Mouse (Mus musculus) forebrain, embryonic 12.5 days (tissue): ENCODE data around the gene E130309D02Rik. TPM values are rescaled to one million over a fixed set of nuclear protein-coding genes. Genes with fewer than 3 reads are reported as not detected.
A peak's percentile ranks its signal among the peaks of the same experiment; 100 is the strongest.

Experiments used
- ATAC-seq: fragments of 200-750 bp; cut with Nextera tagmentation; 2 replicates; pipeline ENCODE4 v1.8.0; 2017; ENCODE audit warnings: moderate TSS enrichment; ENCODE audit not compliant: low FRiP score
- H3K27ac ChIP-seq: fragments of 300-500 bp; sonication (generic); 2 replicates; pipeline ENCODE4 v1.5.1; 2016; ENCODE audit warnings: mild to moderate bottlenecking
- H3K27me3 ChIP-seq: fragments of 300-500 bp; sonication (generic); 2 replicates; pipeline ENCODE4 v1.6.1; 2016; ENCODE audit warnings: mild to moderate bottlenecking
- H3K36me3 ChIP-seq: fragments of 300-500 bp; sonication (generic); replicated peaks from 2 replicates; pipeline ENCODE4 v1.6.1; 2016; ENCODE audit warnings: mild to moderate bottlenecking
- H3K4me1 ChIP-seq: fragments of 300-500 bp; sonication (generic); 2 replicates; pipeline ENCODE4 v1.6.1; 2016
- H3K4me2 ChIP-seq: fragments of 300-500 bp; sonication (generic); 2 replicates; pipeline ENCODE4 v1.6.1; 2016; ENCODE audit warnings: mild to moderate bottlenecking, moderate library complexity
- H3K4me3 ChIP-seq: fragments of 300-500 bp; sonication (generic); replicated peaks from 2 replicates; pipeline ENCODE4 v1.5.1; 2016; ENCODE audit warnings: mild to moderate bottlenecking
- H3K9ac ChIP-seq: fragments of 300-500 bp; sonication (generic); 2 replicates; pipeline ENCODE4 v1.6.1; 2016; ENCODE audit warnings: mild to moderate bottlenecking
- H3K9me3 ChIP-seq: fragments of 300-500 bp; sonication (generic); 2 replicates; pipeline ENCODE4 v1.6.1; 2016
- WGBS: fragments of 180-500 bp; shearing (Covaris S2); methylation state at CpG from one replicate; pipeline ENCODE4 v1.1.7; 2016; 5-methylcytosine and 5-hydroxymethylcytosine counted together
- polyA plus RNA-seq: library from polyadenylated mRNA; unstranded; fragments of >200 nt; fragmentation: Nextera tagmentation; extraction: Ambion mirVana; gene quantifications from 2 replicates; pipeline ENCODE4 v1.2.1, GENCODE M21; 2016

Gene E130309D02Rik
- polyA plus RNA-seq: 60.4 and 61.5 TPM in 2 replicates

DNA sequence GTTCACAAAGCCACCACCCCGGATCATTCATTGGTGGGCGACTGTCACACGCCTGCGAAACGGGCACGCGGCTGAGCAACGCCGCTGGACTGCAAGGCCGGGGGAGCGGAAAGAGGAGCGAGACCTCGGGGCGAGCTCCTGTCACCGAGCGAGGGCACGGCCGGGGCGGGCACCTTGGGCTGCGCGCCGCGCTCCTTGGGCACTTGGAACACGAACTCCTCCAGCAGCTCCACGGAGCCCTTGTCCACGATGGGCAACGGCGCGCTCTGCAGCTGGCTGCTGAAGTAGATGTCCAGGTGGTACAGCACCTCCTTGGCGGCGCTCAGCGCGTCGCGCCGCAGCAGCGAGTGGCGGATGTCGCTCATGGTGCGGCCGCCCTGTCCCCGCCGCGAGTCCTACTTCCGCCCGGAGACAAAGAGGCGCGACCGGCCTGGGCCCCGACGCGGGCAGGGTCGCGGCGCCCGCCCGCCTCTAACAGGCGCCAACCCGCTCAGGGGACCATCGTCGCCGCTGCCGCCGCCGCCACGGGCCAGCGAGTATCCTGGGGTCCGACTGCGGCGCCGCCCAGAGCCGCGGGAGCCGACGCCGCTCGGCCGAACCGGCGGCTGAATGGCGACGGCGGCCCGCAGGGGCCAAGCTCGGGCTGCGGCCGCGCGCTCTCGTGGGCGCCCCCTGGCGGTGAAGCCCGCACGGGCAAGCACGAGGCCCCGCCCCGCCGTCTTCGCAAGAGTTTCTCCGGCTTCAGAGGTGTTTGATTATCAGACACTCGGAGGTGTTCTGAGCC, at the start of gene E130309D02Rik:
Gene E130309D02Rik (minus strand): TSS at position 631 of the 784 bp plus-strand sequence.
- ATAC-seq: peak; percentile 88
- H3K9ac ChIP-seq: peak within 1 kb of the TSS; percentile 95

DNA sequence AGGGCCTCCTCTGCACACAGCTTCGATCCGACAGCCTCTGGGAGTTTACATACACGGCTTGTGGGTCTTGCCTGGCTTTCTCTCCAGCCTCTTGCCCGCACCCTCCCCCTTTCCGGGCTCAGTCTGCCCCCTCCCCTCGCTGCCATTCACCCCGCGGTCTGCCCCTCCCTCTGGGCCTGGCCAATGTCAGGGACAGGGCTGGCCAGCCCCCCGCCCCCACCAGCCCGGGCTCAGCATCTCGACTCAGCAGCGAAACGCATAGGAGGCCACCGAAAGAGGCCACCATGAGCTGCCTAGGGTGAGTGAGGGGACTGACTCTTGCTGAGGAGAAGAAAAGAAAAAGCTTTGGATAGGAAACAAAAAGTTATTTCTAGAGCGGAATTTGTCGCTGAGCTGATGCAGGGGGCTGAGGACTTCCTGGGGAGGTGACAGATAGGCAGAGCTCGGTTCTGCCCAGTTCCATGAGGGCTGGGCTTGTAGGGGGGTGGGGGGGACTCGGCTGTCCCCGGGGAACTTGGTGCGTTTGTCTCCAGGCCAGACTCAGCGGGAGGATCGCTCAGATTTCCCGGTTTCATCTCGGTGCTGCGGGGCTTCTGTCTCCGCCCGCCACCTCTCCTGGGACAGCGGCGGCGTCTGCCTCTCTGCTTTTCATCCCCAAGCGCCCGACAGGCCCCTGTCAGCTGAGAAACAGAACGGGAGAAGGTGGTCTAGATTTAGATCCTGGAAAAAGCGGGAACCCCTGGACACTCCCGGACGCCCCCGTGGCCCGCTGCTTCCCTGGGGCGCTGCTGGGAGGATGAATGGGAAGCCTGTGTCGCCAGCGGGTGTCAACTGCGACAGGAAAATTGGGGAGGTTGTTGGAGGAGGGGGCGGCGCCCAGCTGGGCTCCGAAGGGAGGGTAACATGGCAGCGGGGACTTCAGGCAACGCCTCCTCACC, 48.8 kb upstream of the E130309D02Rik start:
- Histone ChIP-seq H3K4me3 (peak overlapping the region; percentile 49), H3K27me3 (peaks cover 62% of the 10 kb centered on the region), H3K4me1 (peaks cover 16% of the 10 kb centered on the region), H3K9ac (peak overlapping the region; percentile 60), H3K9me3 (no peaks in the 10 kb centered on the region), H3K4me2 (peak overlapping the region; percentile 75), H3K27ac (no peak overlapping the region), H3K36me3 (no peaks in the 10 kb centered on the region)
- under 1% methylated on average over 47 of the region's 47 CpGs for WGBS
- peak; percentile 71 for ATAC-seq

More for the DNA sequence above, at the start of gene E130309D02Rik:
- H3K36me3 ChIP-seq: peaks cover 78% of the 10 kb centered on the region
- H3K27ac ChIP-seq: peak within 1 kb of the TSS; percentile 97
- under 1% methylated on average over 94 of the region's 101 CpGs for WGBS
- H3K4me2 ChIP-seq: peak within 1 kb of the TSS; percentile 77
- H3K4me1 ChIP-seq: peaks cover 32% of the 10 kb centered on the region
- peak within 1 kb of the TSS; percentile 86 for H3K4me3 ChIP-seq
- no peaks in the 10 kb centered on the region for H3K27me3 ChIP-seq
- no peaks in the 10 kb centered on the region for H3K9me3 ChIP-seq

DNA sequence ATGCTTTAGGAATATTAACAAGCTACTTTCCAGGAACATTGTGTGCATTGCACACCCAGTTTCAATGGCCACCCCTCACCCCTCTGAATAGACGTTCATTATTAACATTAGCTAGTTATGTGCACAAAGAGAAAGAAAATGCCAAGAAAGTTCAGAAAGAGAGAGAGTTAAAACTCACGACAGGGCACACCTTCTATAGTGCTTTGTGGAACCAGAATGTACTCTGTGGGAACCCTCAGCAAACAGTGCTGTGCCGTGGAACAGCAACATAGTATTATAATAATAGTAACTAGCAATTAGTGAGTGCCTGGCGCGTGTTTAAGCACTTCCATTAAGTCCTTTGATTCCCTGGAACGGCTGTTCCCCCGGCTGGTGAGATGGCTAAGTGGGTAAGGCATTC, 46.3 kb upstream of the E130309D02Rik start:
- H3K9ac ChIP-seq: no peak overlapping the region
- no peak overlapping the region for H3K4me3 ChIP-seq
- WGBS: 16% methylated on average over 7 of the region's 7 CpGs
- H3K9me3 ChIP-seq: no peaks in the 10 kb centered on the region
- H3K27ac ChIP-seq: no peak overlapping the region
- H3K4me2 ChIP-seq: no peak overlapping the region
- H3K27me3 ChIP-seq: peaks cover 61% of the 10 kb centered on the region
- H3K4me1 ChIP-seq: peaks cover 30% of the 10 kb centered on the region
- no peak; the same call in 1 of the 2 replicates for ATAC-seq
- no peaks in the 10 kb centered on the region for H3K36me3 ChIP-seq

DNA sequence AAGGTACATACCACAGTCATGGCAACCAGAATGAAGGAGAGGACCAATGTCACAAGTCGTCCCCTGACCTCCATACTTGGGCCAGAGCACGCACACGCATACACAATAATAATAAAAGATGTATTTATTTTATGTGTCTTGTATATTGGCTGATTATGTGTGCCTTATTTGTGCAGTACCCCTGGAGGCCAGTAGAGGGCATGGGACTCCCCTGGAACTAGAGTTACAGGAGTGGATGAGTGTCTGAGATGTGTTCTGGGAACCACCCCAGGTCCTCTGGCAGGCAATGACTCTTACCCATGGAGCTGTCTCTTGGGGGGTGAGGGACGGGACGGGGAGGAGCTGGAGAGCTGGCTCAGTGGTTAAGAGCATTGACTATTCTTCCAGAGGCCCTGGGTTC, 44.8 kb upstream of the E130309D02Rik start:
- Histone ChIP-seq H3K9ac (no peak overlapping the region), H3K27ac (no peak overlapping the region), H3K36me3 (no peaks in the 10 kb centered on the region), H3K4me2 (no peak overlapping the region), H3K4me1 (peaks cover 30% of the 10 kb centered on the region), H3K4me3 (no peak overlapping the region), H3K27me3 (peaks cover 47% of the 10 kb centered on the region), H3K9me3 (no peaks in the 10 kb centered on the region)
- 57% methylated on average over 5 of the region's 5 CpGs for WGBS
- no peak for ATAC-seq

DNA sequence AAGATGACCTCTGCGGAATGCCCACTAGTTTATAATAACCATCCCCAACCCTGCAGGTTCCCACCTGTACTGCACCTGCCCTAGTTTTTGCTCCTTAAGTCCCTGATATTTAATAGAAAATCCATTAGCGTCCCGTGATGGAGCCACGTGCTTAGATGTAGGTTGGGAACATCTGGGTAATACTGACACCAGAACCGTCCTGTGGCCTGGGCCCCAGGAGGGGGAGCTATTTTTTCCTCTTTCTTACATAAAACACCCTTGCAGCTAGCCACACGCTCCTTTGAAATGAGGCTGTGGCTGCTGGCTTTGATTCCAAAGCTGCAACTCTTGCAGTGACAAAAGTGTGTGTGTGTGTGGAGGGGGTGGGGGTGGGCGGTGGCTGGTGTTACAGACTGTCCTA, 44.1 kb upstream of the E130309D02Rik start:
- H3K4me2 ChIP-seq: no peak overlapping the region
- peaks cover 24% of the 10 kb centered on the region for H3K4me1 ChIP-seq
- H3K27me3 ChIP-seq: peaks cover 40% of the 10 kb centered on the region
- no peak overlapping the region for H3K4me3 ChIP-seq
- H3K9ac ChIP-seq: no peak overlapping the region
- no peak overlapping the region for H3K27ac ChIP-seq
- ATAC-seq: no peak
- 35% methylated on average over 7 of the region's 7 CpGs for WGBS
- H3K36me3 ChIP-seq: no peaks in the 10 kb centered on the region
- no peaks in the 10 kb centered on the region for H3K9me3 ChIP-seq

DNA sequence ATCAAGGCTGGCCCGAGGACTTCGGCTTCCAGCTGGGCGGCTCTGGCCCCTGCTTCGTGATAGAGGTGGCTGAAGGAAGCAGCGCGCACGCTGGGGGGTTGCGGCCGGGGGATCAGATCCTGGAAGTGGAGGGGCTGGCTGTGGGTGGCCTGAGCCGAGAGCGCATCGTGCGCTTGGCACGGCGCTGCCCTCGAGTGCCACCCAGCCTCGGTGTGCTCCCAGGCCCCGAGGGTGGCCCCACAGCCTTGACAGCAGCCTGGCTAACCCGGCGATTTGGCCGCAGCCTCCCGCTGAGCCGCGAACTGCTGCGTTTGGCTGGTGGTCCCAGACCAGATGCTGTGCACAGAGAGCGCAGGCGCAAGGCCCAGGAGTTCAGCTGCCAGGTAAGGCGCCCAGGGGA, 42.4 kb upstream of the E130309D02Rik start:
- ATAC-seq: no peak
- H3K4me1 ChIP-seq: peaks cover 15% of the 10 kb centered on the region
- H3K4me3 ChIP-seq: peak overlapping the region; percentile 17
- 5% methylated on average over 28 of the region's 28 CpGs for WGBS
- H3K4me2 ChIP-seq: peak overlapping the region; percentile 40
- no peak overlapping the region for H3K27ac ChIP-seq
- H3K36me3 ChIP-seq: no peaks in the 10 kb centered on the region
- H3K9me3 ChIP-seq: 0 out of 2 replicates have a peak, but pooled peaks cover 8% of the 10 kb centered on the region
- peak overlapping the region; percentile 33; the same call in 1 of the 2 replicates for H3K9ac ChIP-seq
- peaks cover 28% of the 10 kb centered on the region for H3K27me3 ChIP-seq

DNA sequence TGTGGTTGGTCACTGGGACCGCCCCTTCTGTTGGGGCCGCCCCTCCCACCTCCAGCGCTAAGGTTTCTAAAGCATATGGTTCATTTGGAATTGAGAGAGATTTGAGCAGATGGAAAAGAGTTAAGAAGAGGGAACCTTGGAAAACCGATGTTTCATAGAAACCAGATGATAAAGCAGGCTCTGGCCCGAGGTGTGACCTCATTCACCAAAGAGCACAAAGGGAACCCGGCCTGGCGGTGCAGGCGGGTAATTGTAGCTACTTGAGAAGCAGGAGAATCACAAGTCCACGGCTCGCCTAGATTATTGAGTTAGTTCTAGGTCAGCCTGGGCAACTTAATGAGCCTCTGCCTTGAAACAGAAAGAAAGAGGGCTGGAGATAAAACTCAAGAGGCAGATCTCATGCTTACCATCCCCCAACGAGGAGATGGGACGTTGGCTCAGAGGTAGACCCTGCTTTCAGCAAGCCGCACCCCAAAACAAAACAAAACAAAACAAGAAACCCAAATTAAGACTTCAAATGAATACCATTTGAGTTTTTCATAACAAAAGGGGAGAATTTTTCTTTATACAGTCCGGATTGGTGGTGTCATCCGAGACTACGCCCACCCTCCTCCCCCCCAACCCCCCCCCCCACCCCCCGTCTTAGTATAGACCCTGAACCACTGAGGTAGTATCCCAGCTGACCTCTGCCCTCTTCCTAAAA, 41.7 kb upstream of the E130309D02Rik start, which contains the start of gene Grid2ip:
Gene Grid2ip (plus strand): TSS at position 653 of the 703 bp plus-strand sequence.
- 13% methylated on average over 16 of the region's 17 CpGs for WGBS
- peaks cover 15% of the 10 kb centered on the region for H3K4me1 ChIP-seq
- H3K27me3 ChIP-seq: peaks cover 24% of the 10 kb centered on the region
- peak within 1 kb of the TSS; percentile 33; the same call in 1 of the 2 replicates for H3K9ac ChIP-seq
- peak within 1 kb of the TSS; percentile 17 for H3K4me3 ChIP-seq
- 0 out of 2 replicates have a peak, but pooled peaks cover 9% of the 10 kb centered on the region for H3K9me3 ChIP-seq
- no peak for ATAC-seq
- no peaks in the 10 kb centered on the region for H3K36me3 ChIP-seq
- peak within 1 kb of the TSS; percentile 40 for H3K4me2 ChIP-seq
- no peak within 1 kb of the TSS for H3K27ac ChIP-seq

DNA sequence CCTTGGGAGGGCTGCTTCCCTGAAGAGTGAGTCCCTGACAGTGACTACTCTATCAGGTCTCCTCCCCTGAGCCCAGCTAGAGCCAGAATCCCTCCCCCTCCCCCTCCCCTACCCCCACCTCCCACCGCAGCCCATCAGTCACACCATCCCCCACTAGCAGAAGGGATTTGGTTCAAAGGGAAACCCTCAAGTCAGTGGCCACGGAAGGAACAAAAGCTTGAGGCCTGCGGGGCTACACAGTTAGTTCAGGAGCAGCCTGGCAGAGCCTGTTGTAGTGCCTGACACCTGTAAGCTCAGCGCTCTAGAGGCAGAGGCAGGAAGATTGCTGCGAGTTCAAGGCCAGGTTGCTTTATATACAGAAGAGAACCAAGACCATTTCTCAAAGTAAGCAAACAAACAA, 40.9 kb upstream of the E130309D02Rik start:
- ATAC-seq: no peak
- Histone ChIP-seq H3K9ac (no peak overlapping the region), H3K27ac (no peak overlapping the region), H3K4me1 (peaks cover 15% of the 10 kb centered on the region), H3K4me2 (no peak overlapping the region), H3K9me3 (0 out of 2 replicates have a peak, but pooled peaks cover 9% of the 10 kb centered on the region), H3K4me3 (no peak overlapping the region), H3K27me3 (peaks cover 24% of the 10 kb centered on the region), H3K36me3 (no peaks in the 10 kb centered on the region)
- 36% methylated on average over 5 of the region's 5 CpGs for WGBS

DNA sequence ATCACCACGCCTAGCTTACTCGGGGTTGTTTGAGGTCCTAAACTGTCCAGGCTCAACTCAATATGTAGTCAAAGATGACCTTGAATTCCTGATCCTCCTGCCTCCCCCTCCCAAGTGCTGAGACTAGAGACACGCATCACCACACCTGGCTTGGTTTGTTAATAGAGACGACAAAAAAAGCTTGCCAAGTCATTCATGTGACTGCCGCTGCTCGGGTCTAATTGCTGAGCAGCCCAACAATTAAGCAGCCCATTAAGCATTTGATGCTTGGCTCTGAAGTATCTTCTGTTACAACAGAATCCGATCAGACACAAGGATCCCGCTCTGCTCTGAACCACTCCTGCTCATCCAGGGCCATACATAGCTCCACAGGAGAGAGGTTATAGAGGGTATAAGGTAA, 31.2 kb upstream of the E130309D02Rik start:
- Histone ChIP-seq H3K9ac (no peak overlapping the region), H3K27ac (no peak overlapping the region), H3K4me1 (no peaks in the 10 kb centered on the region; the same call in 1 of the 2 replicates), H3K4me2 (no peak overlapping the region), H3K36me3 (no peaks in the 10 kb centered on the region), H3K4me3 (no peak overlapping the region), H3K9me3 (0 out of 2 replicates have a peak, but pooled peaks cover 8% of the 10 kb centered on the region), H3K27me3 (0 out of 2 replicates have a peak, but pooled peaks cover 6% of the 10 kb centered on the region)
- no peak for ATAC-seq
- 57% methylated on average over 8 of the region's 8 CpGs for WGBS

DNA sequence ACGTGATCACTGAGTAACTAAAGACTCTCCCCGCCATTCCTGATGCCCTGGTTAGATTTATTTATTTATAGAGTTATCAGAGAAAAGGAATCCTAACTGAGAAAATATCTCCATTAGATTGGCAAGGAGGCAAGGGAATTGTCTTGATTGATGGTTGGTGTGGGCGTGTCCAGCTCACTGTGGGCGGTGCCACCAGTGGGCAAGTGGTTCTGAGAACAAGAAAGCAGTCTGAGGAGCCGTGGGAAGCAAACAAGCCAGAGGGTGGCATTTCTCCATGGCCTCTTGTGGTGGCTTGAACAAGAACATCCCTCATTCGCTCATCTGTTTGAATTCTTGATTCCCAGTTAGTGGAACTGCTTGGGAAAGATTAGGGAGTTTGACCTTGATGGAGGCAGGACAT, 24.4 kb upstream of the E130309D02Rik start:
- H3K27me3 ChIP-seq: peaks cover 22% of the 10 kb centered on the region
- no peak overlapping the region for H3K4me3 ChIP-seq
- no peaks in the 10 kb centered on the region for H3K9me3 ChIP-seq
- ATAC-seq: no peak
- H3K27ac ChIP-seq: no peak overlapping the region
- no peak overlapping the region for H3K4me2 ChIP-seq
- 55% methylated on average over 6 of the region's 6 CpGs for WGBS
- no peaks in the 10 kb centered on the region for H3K36me3 ChIP-seq
- no peak overlapping the region for H3K9ac ChIP-seq
- no peaks in the 10 kb centered on the region for H3K4me1 ChIP-seq

DNA sequence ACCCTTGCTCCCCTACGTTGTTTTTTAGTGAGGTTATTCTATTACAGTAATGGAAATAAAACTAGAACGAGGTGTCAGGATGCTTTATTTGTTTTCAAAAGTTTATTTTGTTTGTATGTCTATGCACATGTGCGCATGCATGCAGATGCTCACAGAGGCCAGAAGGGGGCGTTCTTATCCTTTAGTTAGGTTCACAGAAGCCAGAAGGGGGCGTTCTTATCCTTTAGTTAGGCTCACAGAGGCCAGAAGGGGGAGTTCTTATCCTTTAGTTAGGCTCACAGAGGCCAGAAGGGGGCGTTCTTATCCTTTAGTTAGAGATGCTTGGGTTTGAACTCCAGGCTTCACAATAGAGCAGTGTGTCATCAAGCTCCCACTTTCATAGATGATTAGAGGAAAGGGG, 21.4 kb upstream of the E130309D02Rik start:
- Histone ChIP-seq H3K27ac (no peak overlapping the region), H3K9ac (no peak overlapping the region), H3K9me3 (no peaks in the 10 kb centered on the region), H3K4me1 (no peaks in the 10 kb centered on the region), H3K27me3 (peaks cover 23% of the 10 kb centered on the region), H3K4me3 (no peak overlapping the region), H3K4me2 (no peak overlapping the region), H3K36me3 (no peaks in the 10 kb centered on the region)
- 65% methylated on average over 6 of the region's 6 CpGs for WGBS
- no peak for ATAC-seq
